Mouse (Mus musculus) limb, embryonic 11.5 days (tissue): ENCODE measurements around the gene Rsph9. TPM values are rescaled to one million over a fixed set of nuclear protein-coding genes. Genes with fewer than 3 reads are reported as not detected.

Experiments
- ATAC-seq: fragments of 200-750 bp; cut with Nextera tagmentation; 2 replicates; pipeline ENCODE4 v1.8.0; 2017; ENCODE audit warnings: low read depth; ENCODE audit not compliant: insufficient number of reproducible peaks, low FRiP score, low TSS enrichment
- DNase-seq: peaks from one replicate; pipeline ENCODE4 v3.0.0-alpha.2; 2015; ENCODE audit warnings: low spot score
- H3K27ac ChIP-seq: fragments of 300-500 bp; sonication (generic); replicated peaks from 2 replicates; pipeline ENCODE4 v1.5.1; 2014; ENCODE audit warnings: low read depth, mild to moderate bottlenecking, low read length
- H3K27me3 ChIP-seq: fragments of 300-500 bp; sonication (generic); 2 replicates; pipeline ENCODE4 v1.6.1; 2014; ENCODE audit warnings: mild to moderate bottlenecking, low read length, mixed read lengths; ENCODE audit not compliant: control insufficient read depth, insufficient read depth
- H3K36me3 ChIP-seq: fragments of 300-500 bp; sonication (generic); 2 replicates; pipeline ENCODE4 v1.6.1; 2014; ENCODE audit warnings: mild to moderate bottlenecking, low read length, moderate library complexity, mixed read lengths; ENCODE audit not compliant: control insufficient read depth, insufficient read depth
- H3K4me1 ChIP-seq: fragments of 300-500 bp; sonication (generic); 2 replicates; pipeline ENCODE4 v1.6.1; 2014; ENCODE audit warnings: low read length, mixed read lengths; ENCODE audit not compliant: control insufficient read depth, insufficient read depth
- H3K4me2 ChIP-seq: fragments of 300-500 bp; sonication (generic); 2 replicates; pipeline ENCODE4 v1.6.1; 2014; ENCODE audit warnings: low read depth, mild to moderate bottlenecking, moderate library complexity; ENCODE audit not compliant: severe bottlenecking
- H3K4me3 ChIP-seq: fragments of 300-500 bp; sonication (generic); 2 replicates; pipeline ENCODE4 v1.5.1; 2014; ENCODE audit warnings: low read depth, low read length
- H3K9ac ChIP-seq: fragments of 300-500 bp; sonication (generic); 2 replicates; pipeline ENCODE4 v1.6.1; 2014; ENCODE audit warnings: mild to moderate bottlenecking, low read length
- H3K9me3 ChIP-seq: fragments of 300-500 bp; sonication (generic); 2 replicates; pipeline ENCODE4 v1.6.1; 2016; ENCODE audit warnings: low read length; ENCODE audit not compliant: control insufficient read depth
- WGBS: fragments of 180-500 bp; shearing (Covaris S2); extraction: QIAGEN DNeasy Blood & Tissue Kit; methylation state at CpG from one replicate; pipeline ENCODE4 v1.1.7; 2014; 5-methylcytosine and 5-hydroxymethylcytosine counted together
- polyA plus RNA-seq: library from polyadenylated mRNA; unstranded; fragments of >200 nt; fragmentation: Nextera tagmentation; extraction: Ambion mirVana; gene quantifications from 2 replicates; pipeline ENCODE4 v1.2.1, GENCODE M21; 2014

Rsph9 gene
- polyA plus RNA-seq, 1 experiment from 2014 or later = 12.1 TPM

GRCm38 (mm10) chr17:46074398-46075115, 69.5 kb downstream of the Rsph9 start:
- no peak for DNase-seq
- ATAC-seq = no peak
- 66% methylated on average over 7 of the region's 7 CpGs for WGBS
- no peaks in the 10 kb centered on the region for H3K36me3 ChIP-seq
- peaks cover 20% of the 10 kb centered on the region for H3K4me1 ChIP-seq
- no peak overlapping the region for H3K9ac ChIP-seq
- no peak overlapping the region for H3K4me3 ChIP-seq
- H3K4me2 ChIP-seq = peak overlapping the region; percentile 8; the same call in 1 of the 2 replicates
- H3K27ac ChIP-seq = peak overlapping the region; percentile 52; the same call in 1 of the 2 replicates
- H3K27me3 ChIP-seq = no peaks in the 10 kb centered on the region
- H3K9me3 ChIP-seq = no peaks in the 10 kb centered on the region

GRCm38 (mm10) chr17:46073730-46074301, 70.2 kb downstream of the Rsph9 start:
- ATAC-seq = peak; percentile 72

More at GRCm38 (mm10) chr17:46073730-46074301, 70.2 kb downstream of the Rsph9 start:
- H3K27me3 ChIP-seq = no peaks in the 10 kb centered on the region
- peak; percentile 83 for DNase-seq
- no peaks in the 10 kb centered on the region for H3K9me3 ChIP-seq
- H3K4me3 ChIP-seq = 0 out of 2 replicates have a peak overlapping the region, but pooled peaks have one; percentile 2
- WGBS = 44% methylated on average over 23 of the region's 23 CpGs
- H3K4me2 ChIP-seq = peak overlapping the region; percentile 8; the same call in 1 of the 2 replicates
- no peaks in the 10 kb centered on the region for H3K36me3 ChIP-seq
- H3K9ac ChIP-seq = no peak overlapping the region; the same call in 1 of the 2 replicates
- peaks cover 20% of the 10 kb centered on the region for H3K4me1 ChIP-seq
- H3K27ac ChIP-seq = peak overlapping the region; percentile 52

Other genes starting within 250 kb of the Rsph9 start
- 3.3 and 4.0 TPM in 2 replicates for gene Vegfa, start 111.8 kb downstream of the Rsph9 start, polyA plus RNA-seq
- 152 and 165 TPM in 2 replicates for gene Mrps18a, start 33.2 kb downstream of the Rsph9 start, polyA plus RNA-seq
- 34.9 and 39.7 TPM in 2 replicates for gene Mad2l1bp, start 9.3 kb upstream of the Rsph9 start, polyA plus RNA-seq
- gene Gtpbp2, start 16.8 kb upstream of the Rsph9 start, polyA plus RNA-seq = 29.4 and 30.1 TPM in 2 replicates
- gene Polh, start 58.4 kb upstream of the Rsph9 start, polyA plus RNA-seq = 10.3 and 13.6 TPM in 2 replicates
- 73.0 and 73.8 TPM in 2 replicates for gene Xpo5, start 58.6 kb upstream of the Rsph9 start, polyA plus RNA-seq
- 123 and 124 TPM in 2 replicates for gene Polr1c, start 103.8 kb upstream of the Rsph9 start, polyA plus RNA-seq
- 64.0 and 76.9 TPM in 2 replicates for gene Yipf3, start 103.9 kb upstream of the Rsph9 start, polyA plus RNA-seq
- 0.69 and 0.72 TPM in 2 replicates for gene Lrrc73, start 109.3 kb upstream of the Rsph9 start, polyA plus RNA-seq
- gene Tjap1, start 138.8 kb upstream of the Rsph9 start, polyA plus RNA-seq = 53.1 and 54.3 TPM in 2 replicates
- 1.1 and 1.3 TPM in 2 replicates for gene Dlk2, start 153.2 kb upstream of the Rsph9 start, polyA plus RNA-seq
- 5.0 and 5.8 TPM in 2 replicates for gene Abcc10, start 184.1 kb upstream of the Rsph9 start, polyA plus RNA-seq
- gene Zfp318, start 239.5 kb upstream of the Rsph9 start, polyA plus RNA-seq = 16.1 and 17.0 TPM in 2 replicates